Mouse (Mus musculus): Measurements from ENCODE around the gene Kcnmb4. TPM values are rescaled to one million over a fixed set of nuclear protein-coding genes. Genes with fewer than 3 reads are reported as not detected.
A peak's percentile ranks its signal among the peaks of the same experiment; 100 is the strongest.

Gene Kcnmb4
- 100 to 1,000 TPM in 1 of 2 experiments, 10 to 100 TPM in 1; 97.3 to 109 TPM for total RNA-seq (2021)

DNA sequence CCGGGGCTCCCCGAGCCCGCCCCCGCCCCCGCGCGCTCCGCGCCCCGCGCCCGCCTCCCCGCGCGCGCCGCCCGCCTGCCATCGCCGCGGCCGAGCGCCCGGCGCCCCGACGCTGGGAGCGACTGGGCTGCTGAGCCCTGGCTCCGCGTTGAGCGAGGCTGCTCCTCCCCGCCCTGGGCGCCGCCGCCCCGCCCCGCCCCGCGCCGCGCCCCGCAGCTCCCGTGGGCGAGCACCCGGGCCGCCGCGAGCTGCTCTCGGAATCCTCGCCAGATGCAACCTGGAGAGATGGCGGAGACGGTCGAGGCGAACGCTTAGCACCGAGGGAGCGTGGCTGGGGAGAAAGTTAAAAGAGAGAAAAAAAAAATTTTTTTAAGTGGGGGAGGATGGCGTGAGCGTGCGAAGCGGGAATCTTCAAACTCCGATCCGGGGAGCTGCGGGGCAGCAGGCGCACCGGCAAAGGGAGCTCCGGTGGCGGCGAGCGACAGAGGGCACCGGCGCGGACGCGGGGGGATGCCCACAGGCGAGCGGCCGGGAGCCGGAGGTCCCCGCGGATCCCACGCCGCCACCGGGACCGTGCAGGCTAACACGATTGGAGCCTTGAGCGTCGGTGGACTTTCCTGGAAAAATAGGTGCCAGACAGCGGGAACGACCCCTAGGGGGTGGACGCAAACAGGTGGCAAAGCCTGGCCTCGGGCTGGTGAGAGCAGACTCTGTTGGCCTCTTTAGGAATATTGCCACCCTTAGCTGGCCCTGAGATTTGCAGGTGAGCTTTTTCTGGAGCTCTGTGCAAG lies at the start of gene Kcnmb4:
Gene Kcnmb4 (minus strand): TSS at position 120 of the 791 bp plus-strand sequence.
- intact Hi-C loops (cut with DNase I) = loop anchor here (2.0 to 5.0 kb wide), 3 partner anchors 45 to 108 kb away; partner anchors contain the start of gene Cnot2
- DNase-seq (ENCODE audit: low spot score in 2 of 2) = peak; percentile 64 to 71

DNA sequence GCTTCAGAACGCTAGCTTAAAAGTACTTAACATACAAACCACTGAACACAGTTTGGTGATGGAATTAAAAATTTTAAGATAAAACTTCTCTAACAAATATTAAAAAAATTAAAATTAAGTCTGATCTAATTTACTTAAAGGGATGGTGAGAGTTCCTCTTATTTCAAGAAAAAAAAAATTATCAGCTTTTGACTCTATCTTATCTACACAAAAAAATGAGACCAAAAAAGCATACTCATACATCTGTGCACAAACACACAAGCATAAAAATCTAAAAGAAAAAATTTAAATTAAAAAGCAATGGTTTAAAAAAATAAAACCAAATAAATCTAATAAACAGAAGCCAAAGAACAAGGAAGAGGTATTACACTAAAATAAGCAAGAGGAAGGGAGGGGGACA lies 45.9 kb upstream of the Kcnmb4 start:
- no peak for DNase-seq (ENCODE audit: low spot score in 2 of 2)
- intact Hi-C loops (cut with DNase I) = no loop called here

DNA sequence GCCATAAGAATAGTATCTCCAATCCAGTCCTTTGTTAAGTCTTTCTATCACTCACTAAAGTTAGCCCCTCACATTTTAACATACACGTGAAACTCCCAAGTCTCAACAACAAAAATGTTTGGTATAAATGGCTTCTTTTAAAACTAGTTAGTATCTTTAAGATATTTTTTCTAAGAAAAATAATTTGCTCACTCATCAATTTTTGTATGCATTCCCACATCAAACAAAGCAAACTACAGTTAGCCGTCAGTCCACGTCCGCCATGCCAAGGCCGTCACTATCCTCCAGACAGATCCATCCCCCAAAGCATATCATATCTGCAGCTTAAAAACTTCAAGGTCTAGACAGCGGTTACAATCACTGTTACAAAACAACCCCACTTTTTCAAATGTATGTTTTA lies 41.9 kb upstream of the Kcnmb4 start:
- no peak for DNase-seq (ENCODE audit: low spot score in 2 of 2)
- intact Hi-C loops (cut with DNase I) = no loop called here

DNA sequence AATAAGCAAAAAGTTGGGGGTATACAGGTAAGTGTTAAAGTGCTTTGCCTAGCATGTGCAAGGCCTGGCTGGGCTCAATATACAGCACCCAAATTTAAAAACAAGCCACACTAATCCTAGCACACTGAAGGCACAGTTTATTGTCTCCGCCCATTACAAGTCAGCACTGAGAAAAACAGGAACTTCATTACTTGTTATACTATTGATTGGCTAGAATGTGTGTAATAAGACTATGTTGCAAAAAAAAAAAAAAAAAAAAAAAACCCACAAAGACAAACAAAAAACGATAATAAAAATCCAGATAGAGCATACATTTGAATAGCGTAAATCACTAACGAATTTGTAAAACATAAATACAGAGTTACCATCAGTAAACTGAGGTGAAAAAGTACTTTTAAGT lies 41.5 kb upstream of the Kcnmb4 start:
- intact Hi-C loops (cut with DNase I) = no loop called here
- no peak for DNase-seq (ENCODE audit: low spot score in 2 of 2)

DNA sequence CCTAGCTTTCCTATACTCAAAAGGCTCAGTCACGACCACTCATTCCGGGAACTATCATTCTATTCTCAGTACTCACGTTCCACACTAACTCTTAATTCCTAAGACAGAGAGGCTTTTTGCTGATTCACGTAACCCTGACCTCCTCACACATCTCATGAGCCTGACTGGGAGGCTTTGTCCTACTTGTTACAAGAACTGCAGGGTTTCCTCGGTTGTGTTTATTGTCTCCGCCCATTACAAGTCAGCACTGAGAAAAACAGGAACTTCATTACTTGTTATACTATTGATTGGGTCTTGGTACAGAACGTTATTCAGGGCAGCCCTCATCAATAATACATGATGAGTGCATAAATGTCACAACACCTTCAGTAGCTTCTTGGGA lies 39.6 kb upstream of the Kcnmb4 start:
- no peak for DNase-seq (ENCODE audit: low spot score in 2 of 2)
- intact Hi-C loops (cut with DNase I) = no loop called here

DNA sequence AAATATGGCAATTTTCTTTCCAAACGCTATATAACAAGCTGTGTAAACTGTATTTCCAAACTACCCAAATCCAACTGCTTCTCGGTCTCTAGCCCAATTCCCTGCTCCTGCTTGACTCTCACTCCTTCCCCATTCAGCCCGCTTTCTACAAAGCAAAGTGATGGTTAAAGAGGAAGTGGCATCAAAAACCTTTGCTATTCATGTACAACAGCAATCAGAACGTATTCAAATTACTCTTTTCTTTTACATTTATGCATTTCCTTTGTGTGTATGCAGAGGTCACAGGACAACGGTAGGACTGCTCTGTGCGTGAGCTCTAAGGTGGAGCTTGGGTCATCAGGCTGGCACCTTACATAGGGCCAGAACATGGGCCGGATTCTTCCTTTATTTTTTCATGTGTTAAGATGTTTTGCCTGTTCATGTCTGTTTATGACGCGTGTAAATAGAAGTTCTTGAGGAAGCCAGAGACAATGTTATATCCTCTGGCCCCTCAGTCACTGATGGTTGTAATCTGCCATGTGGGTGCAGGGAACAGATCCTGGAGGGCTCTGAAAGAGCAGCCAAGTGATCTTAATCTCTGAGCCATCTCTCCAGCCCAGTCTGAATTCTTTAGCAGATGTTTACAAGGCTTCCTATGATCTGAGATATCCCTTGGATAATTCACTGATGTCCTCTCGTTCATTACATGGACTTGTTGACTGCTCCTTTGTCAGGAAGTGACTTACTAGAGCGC lies 39.0 kb upstream of the Kcnmb4 start:
- intact Hi-C loops (cut with DNase I) = no loop called here
- no peak for DNase-seq (ENCODE audit: low spot score in 2 of 2)

DNA sequence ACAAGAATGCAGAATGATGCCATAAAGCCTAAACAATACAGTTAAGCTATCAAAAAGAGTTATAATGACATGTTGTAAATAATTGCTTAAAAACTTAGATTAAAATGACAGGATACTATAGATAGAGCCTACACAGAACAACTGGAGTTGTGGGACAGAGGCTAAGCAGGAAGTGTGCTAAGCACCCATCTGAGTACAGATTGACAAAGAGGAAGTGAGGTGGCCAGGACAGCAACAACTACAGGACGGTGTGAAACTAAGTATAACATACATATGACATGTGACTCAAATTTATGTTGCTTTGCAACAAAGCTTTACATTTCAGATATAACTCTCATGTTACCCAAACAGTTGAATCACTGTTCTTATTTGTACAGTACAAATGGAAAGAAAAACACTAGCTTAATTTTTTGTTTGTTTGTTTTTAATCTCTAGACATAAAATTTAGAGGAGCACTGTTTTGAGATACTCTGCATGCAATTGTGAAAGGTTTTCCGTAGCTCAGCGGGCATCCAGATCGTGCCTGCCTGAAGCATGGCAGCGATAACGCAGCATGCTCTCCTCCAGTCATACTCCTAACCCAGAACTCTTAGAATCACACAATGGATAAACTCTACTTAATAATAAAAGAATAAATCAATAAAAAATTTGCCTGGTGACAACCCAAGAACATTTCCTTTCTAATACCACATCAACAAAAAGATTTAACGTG lies 31.8 kb upstream of the Kcnmb4 start:
- intact Hi-C loops (cut with DNase I) = no loop called here
- no peak for DNase-seq (ENCODE audit: low spot score in 2 of 2)

DNA sequence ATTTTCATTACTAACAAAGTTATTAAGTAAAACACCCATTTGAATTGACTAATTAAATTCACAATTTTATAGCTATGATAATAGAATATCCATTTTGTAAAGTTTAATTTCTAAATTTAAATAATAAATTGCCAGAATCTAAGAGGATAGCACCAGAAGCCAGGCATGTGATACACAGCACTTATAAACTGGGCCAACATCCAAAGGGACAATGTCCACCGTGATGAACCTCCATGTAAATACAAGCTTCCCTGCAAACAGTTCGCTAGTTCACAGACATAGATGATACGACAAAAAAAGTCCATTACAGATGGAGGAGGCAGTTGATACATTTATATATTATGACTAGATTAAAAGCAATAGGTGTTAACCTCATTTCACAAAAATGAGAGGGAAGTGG lies 19.1 kb upstream of the Kcnmb4 start:
- no peak for DNase-seq (ENCODE audit: low spot score in 2 of 2)
- intact Hi-C loops (cut with DNase I) = no loop called here

DNA sequence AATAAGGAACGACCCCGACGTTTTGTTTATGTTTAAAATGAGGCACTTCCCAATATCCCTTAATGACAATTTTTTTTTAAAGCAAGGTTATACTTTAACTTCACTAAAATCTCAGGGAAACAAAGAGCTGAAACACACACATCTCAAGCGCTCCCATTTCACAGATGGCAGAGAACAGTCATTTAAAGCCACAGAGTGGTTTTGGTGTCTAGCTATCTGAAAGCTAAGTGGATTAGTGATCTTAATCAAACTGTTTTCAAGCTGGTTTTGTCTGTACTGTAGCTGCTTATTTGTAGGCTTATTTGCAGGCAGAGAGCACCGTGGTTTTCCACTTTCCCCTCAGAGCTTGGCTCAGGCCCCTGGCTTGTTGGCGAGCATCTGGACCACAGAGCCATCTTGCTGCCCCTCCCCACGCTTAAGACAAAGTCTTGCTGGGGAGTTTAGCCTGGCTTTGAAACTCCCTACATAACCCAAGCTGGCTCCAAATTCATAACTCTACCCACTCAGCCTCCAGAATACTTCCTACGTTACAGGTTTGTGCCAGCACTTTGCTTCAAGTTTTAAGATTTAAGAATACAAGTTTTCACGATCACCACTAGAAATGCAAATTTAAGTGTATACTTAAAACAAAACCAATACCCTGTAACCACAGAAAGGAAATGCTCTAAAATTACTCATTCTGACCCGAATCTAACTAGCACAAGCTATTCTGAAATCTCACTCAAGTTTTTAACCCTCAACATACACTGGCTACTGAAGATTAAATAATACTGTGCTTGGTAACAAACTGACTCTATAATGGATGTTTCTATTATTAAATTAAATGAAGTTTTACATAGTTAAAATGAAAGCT lies 13.4 kb upstream of the Kcnmb4 start:
- peak in 1 of 2 experiments; percentile 66 for DNase-seq (ENCODE audit: low spot score in 2 of 2)
- intact Hi-C loops (cut with DNase I) = no loop called here

DNA sequence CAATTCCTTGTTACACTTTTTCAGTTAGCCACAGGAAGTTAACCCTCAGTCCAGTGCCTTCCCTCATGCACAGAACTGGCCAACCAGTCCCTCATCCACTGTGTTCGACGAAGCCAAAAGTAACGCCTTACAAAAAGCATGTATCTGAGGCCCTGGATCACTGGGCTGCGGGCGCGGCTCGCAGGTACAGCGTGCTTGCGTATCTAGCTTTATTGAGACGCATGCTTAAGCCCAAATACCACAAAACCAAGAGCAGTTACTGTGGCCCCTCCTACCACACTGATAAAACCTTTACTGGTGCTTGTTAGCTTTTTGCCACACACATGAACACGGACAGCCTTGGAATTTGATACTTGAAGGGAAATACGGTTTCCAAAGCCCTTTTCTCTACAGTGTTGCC lies 8.2 kb upstream of the Kcnmb4 start:
- intact Hi-C loops (cut with DNase I) = no loop called here
- no peak for DNase-seq (ENCODE audit: low spot score in 2 of 2)

DNA sequence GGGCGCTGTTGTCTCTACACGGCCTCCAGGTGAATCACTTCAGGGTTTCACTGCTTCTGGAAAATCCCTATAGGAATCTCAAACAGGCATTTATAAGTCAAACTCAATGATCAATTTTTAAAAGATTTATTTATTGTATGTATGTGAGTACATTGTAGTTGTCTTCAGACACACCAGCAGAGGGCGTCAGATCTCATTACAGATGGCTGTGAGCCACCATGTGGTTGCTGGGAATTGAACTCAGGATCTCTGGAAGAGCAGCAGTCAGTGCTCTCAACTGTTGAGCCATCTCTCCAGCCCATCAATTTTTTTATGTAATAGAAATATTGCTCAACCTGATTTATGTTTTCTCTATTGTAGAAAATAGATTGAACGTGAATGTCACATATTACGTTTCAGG lies 7.3 kb upstream of the Kcnmb4 start:
- intact Hi-C loops (cut with DNase I) = no loop called here
- no peak for DNase-seq (ENCODE audit: low spot score in 2 of 2)

DNA sequence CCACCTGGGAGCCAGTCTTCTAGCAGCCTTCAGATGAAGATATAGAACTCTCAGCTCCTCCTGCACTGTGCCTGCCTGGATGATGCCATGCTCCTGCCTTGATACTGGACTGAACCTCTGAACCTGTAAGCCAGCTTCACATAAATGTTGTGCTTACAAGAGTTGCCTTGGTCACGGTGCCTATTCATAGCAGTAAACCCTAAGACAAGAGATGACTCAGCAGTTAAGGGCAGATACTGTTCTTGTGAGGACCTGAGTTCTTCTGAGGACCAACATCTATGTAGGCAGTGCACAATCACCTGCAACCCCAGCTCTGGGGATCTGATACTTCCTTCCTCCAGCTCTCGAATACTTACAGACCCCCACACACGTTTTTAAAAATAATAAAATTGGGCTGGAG lies 2.9 kb upstream of the Kcnmb4 start:
- DNase-seq (ENCODE audit: low spot score in 2 of 2) = no peak
- intact Hi-C loops (cut with DNase I) = no loop called here

DNA sequence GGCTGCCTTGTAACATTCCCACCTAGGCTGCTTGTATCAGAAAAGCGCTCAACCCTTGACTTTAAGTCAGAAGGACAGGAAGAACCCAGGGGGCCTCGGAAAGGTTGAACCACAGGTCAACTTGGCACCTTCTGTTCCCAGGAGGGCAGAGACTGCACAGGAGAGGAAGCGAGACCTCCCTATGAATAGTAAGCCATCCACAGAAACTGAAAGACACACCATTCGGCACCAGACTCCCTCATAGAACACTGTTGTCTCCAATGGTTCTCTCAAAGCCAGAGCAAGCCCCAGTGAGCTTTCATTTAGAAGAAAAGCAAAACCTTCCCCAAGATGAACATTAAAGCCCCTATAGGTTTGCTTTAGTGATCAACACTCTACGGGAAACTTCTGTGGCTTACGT lies 2.0 kb upstream of the Kcnmb4 start:
- intact Hi-C loops (cut with DNase I) = no loop called here
- no peak for DNase-seq (ENCODE audit: low spot score in 2 of 2)

DNA sequence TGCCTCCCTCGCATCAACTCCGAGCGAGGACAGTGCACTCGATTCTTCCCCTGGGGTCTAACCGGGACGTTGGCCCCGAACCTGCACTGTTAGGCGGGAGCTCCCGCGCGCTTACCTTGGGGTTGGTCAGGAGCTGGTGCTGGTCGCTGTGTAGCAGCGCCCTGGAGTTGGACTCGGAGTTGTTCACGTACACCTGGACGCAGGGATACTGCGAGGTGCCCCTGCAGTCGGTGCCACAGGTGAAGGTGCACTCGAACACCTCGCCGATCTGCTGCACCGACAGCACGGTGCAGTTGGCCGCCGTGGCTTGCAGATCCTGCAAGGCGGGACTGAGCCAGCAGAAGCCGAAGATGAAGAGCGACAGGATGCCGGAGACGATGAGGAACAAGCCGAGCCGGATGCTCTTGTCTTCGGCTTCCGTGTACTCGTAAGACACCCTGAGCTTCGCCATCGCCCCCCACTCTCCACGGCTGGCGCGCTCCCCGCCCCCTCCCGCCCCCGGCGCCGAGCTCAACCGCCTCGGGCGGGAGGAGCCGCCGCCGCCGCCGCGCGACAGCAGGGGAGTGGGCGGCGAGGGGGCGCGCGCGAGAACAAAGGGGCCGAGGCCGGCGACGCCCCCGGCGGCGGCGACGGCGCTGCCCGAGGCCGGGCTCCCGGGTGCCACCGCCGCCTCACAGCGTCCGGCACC lies 463 bp downstream of the Kcnmb4 start:
- peak; percentile 63 to 66 for DNase-seq (ENCODE audit: low spot score in 2 of 2)
- intact Hi-C loops (cut with DNase I) = loop anchor here (2.0 to 5.0 kb wide), 3 partner anchors 44 to 109 kb away; partner anchors contain the start of gene Cnot2

DNA sequence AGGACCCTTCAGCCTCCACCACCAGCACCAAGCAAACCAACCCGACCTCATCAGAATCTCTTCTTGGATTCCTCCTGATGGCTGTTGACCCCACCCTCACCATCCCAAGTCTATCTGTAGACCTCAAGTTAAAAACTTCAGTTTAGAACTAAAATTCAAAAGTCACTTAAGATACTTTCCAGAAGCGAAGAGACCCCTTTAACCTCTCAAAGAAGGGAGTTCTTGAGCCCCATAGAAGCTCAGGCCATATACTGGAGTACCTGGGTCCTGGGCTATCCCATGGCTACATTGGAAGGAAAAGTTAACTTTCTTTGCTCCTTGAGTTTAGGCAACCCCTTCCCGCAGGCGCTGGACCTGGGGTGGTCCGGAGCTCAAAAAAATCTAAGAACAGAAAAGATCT lies 1.1 kb downstream of the Kcnmb4 start:
- DNase-seq (ENCODE audit: low spot score in 2 of 2) = no peak
- intact Hi-C loops (cut with DNase I) = loop anchor here (2.0 to 5.0 kb wide), 3 partner anchors 44 to 110 kb away; partner anchors contain the start of gene Cnot2

DNA sequence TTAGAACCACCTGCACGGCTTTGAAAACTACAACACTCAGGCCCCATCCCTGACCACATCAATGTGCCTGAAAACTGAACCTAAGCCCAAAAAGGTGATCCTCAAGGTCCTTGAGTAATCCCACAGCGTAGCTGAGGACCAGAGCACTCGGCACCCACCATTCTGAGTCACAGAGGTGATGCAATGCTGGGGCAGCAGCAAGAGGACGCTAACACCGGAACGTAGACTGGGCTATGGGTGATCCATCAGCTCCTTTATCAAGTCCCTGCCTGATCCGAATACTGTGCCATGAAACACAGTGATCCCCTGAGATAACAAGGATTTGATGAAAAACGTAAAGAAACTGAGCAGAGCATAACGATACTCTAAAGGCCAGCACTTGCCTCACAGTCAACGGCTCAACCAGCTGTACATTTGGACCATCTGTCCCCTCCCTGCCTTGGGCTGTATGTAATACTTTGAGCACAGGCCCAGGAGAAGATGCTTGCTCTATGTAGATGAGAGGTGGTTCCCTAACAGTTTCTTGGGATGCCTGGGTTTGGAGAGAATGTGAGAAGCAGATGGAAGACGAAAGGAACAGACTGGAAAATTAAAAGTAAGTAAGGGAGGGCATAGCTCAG lies 3.3 kb downstream of the Kcnmb4 start:
- intact Hi-C loops (cut with DNase I) = loop anchor here (2.0 to 5.0 kb wide), 3 partner anchors 68 to 140 kb away; partner anchors contain the start of gene Cnot2
- peak in 1 of 2 experiments; percentile 45 for DNase-seq (ENCODE audit: low spot score in 2 of 2)

DNA sequence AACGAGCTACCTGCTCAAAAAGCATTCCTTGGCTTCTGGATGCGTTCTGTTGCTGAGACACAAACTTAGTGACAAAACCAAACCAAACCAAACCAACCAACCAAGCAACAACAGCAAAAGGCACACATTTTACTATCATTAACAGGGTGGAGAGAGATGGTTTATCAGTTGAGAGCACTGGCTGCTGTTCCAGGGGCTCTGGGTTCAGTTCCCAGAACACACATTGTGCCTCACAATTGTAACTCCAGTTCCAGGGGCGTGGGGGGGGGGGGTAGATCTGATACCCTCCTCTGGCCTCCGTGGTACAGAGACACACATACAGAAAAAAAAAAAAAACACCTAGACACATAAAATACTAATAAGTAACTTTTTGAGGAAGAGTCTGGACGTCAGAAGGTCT lies 5.6 kb downstream of the Kcnmb4 start:
- intact Hi-C loops (cut with DNase I) = no loop called here

DNA sequence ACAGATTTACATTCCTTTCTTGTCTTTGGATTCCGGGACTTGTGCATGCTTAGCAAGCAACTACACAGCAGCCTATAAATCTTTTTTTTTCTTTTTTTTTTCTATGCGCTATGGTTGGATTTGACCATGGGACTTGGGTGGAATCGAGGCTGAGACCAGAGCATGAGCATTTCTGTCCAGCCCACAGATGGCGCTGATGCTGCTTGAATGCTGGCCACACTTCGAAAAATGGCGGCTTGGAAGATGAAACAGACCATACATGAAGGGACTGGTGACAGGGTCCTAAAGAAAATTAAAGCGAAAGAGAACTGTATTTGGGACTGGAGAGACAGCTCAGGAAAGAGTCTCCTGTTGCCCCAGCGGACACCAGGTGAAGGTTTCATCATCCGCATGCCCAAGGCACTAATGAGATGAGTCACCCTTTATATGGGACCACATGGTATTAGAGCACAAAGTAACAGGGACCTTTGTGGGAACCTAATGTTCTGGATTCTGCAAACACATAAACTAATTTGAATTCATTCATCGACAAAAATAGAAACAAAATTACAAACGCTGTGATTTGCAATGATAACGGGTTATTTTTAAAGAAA lies 9.8 kb downstream of the Kcnmb4 start:
- intact Hi-C loops (cut with DNase I) = no loop called here
- no peak for DNase-seq (ENCODE audit: low spot score in 2 of 2)

More for the DNA sequence above, 5.6 kb downstream of the Kcnmb4 start:
- no peak for DNase-seq (ENCODE audit: low spot score in 2 of 2)
